Mouse (Mus musculus): ENCODE measurements at regions not wholly inside any gene's neighbourhood (a gene's known extent, or its start where the extent isn't known, plus 50 kb on each side); places are given as distances from the start of the nearest gene placed in this dataset.
A peak's percentile ranks its signal among the peaks of the same experiment; 100 is the strongest.

DNA sequence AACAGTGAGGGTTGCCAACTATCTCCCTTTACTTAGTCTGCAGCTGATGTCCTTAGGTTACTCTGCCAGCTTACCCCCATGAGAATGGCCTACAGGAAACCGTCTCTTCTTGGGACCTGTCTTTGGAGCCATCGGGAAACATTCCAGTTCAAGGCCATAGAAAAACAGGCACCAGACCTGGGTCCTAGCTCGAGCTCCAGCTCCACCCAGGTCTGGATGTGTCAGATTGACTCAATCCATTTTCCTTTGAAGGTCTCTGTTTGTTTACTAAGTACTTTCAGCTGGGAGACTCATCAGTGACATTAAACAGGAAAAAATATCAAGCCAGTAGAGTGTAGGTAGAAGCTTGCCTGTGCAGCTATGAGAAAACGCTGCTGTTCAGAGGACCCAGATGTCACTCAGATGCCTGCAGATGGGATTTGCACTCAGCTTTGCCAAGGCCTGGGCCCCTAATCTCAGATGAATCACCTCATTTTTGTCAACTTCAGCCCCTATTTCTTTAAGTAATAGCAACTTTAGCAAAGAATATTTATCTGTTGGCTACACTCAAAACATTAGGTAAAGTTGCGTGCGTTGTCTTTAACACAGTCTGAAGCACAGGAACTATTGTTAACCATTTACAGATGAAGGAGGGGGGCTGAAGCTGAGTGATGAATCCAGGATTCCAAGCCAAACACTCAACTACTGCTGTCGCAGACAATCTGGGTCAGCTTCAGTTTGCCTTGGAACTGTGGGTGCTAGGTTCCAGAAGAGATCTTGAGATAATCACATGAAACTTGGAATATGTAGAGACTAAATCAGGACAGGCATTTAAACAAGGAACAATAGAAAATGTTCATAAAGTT is 359.0 kb upstream of the Tnp1 start:
- 89% methylated on average over 7 of the region's 7 CpGs for WGBS
- Histone ChIP-seq H3K4me2 (no peak overlapping the region), H3K4me1 (replicated peaks) (no peaks in the 10 kb centered on the region), H3K4me3 (no peak overlapping the region), H3K9me3 (0 out of 2 replicates have a peak, but pooled peaks cover 3% of the 10 kb centered on the region), H3K27ac (no peak overlapping the region), H3K9ac (no peak overlapping the region), H3K36me3 (no peaks in the 10 kb centered on the region), H3K27me3 (no peaks in the 10 kb centered on the region)
- ATAC-seq (ENCODE audit: low FRiP score) = no peak

DNA sequence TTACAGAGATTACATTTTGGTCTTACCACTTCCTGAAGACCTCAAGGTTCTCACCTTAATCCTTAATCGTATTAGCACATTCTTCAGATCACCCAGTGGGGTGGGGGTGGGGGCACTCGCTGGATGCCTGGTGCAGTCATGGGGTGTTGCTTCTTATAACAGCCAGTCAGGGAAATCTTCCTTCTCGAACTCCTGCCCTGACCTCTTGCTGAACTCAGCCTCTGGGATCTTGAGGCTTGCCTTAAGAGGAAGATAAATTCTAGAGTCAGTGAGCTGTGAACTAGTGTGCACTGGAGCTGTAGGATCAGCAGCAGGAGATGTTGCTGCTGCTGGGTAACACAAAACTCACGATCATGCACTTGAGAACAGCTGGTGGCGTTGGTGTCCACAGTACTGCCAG is 352.5 kb upstream of the Tnp1 start:
- Histone ChIP-seq H3K4me3 (no peak overlapping the region), H3K9me3 (no peaks in the 10 kb centered on the region), H3K9ac (no peak overlapping the region), H3K36me3 (no peaks in the 10 kb centered on the region), H3K4me1 (replicated peaks) (peaks cover 14% of the 10 kb centered on the region), H3K27me3 (no peaks in the 10 kb centered on the region), H3K27ac (no peak overlapping the region), H3K4me2 (no peak overlapping the region)
- WGBS = 72% methylated on average over 5 of the region's 5 CpGs
- ATAC-seq (ENCODE audit: low FRiP score) = no peak

DNA sequence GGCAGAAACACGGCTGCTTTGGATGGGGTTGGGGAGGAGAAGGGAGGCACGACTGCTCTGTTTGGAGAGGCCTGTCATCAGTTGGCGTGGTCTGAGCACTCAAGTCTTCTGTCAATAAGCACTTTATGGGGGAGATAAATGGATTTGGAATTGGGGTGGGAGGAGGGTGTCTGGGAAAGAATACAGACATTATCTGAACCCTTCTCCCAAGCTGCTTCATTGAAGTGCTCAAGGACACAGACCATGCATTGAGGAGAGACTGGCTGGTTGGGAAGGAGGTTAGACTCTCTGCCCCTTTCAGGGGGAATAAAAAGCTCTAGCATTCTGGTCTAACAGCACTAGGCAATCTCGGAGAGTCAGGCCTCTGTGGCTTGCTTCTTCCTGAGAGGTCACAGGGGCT is 350.1 kb upstream of the Tnp1 start:
- WGBS = 54% methylated on average over 4 of the region's 4 CpGs

DNA sequence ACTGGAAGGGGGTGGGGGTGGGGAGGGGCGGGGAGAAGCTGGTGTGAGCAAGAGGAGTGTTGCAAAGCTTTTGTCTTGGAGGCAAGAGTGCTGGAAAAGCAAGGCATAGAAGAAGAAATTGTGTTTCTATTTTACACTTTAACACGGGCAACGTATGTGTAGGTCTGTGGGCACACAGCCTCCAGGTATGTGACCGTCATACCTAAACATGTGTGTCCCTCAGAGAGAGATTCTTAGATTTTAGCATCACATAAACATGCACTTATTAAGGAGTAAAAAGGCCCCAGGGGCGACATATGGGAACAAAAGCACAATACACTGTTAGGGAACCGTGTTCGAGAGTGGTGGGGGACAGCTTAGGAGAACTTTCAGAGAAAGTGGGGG is 348.6 kb upstream of the Tnp1 start:
- ATAC-seq (ENCODE audit: low FRiP score) = no peak
- Histone ChIP-seq H3K27me3 (no peaks in the 10 kb centered on the region), H3K9me3 (no peaks in the 10 kb centered on the region), H3K27ac (peak overlapping the region; percentile 52; the same call in 1 of the 2 replicates), H3K36me3 (no peaks in the 10 kb centered on the region), H3K9ac (no peak overlapping the region), H3K4me3 (no peak overlapping the region), H3K4me1 (replicated peaks) (peaks cover 28% of the 10 kb centered on the region), H3K4me2 (no peak overlapping the region)
- 56% methylated on average over 7 of the region's 7 CpGs for WGBS

More for the DNA sequence above, 350.1 kb upstream of the Tnp1 start:
- Histone ChIP-seq H3K4me2 (no peak overlapping the region), H3K27ac (no peak overlapping the region), H3K27me3 (no peaks in the 10 kb centered on the region), H3K4me1 (replicated peaks) (peaks cover 28% of the 10 kb centered on the region), H3K9me3 (no peaks in the 10 kb centered on the region), H3K4me3 (no peak overlapping the region), H3K9ac (no peak overlapping the region), H3K36me3 (no peaks in the 10 kb centered on the region)
- no peak for ATAC-seq (ENCODE audit: low FRiP score)

DNA sequence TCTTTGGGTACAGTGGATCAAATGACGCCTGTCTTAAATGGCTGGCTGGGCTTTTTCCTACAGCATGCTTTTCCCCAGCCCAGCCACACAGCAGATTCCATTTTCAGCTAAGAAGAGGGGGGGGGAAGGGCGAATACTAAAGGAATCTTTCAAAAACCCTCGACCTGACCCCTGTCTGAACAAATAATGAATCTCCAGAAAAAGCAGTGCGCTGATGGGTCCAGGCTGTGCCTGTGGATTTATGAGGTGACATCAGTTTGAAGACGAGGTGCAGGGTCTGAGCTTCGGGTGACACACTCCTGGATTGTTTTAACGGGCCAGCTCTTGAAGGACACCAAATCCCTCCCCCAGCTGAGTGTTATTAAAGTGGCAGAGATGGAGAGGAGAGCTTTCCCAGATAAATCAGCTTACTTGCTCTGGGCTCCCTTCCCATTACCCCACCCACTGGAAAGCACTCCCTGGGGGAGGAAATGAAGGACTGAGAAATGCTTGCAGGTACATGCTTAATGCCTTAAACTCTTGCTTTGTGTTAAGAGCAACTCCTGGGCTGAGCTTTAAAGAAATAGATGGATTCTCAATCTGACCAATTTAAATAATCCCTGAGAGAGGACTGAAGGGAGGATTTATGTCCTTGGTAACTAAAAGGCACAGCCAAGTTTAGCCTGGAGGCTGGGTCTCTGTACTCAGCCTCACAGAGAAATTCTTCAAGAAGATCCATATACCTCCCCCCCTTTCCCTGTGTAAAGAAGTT is 348.0 kb upstream of the Tnp1 start:
- Histone ChIP-seq H3K4me2 (peak overlapping the region; percentile 22), H3K9me3 (no peaks in the 10 kb centered on the region), H3K27ac (peak overlapping the region; percentile 68), H3K4me3 (no peak overlapping the region), H3K36me3 (no peaks in the 10 kb centered on the region), H3K27me3 (no peaks in the 10 kb centered on the region), H3K4me1 (replicated peaks) (peaks cover 28% of the 10 kb centered on the region), H3K9ac (no peak overlapping the region)
- WGBS = 7% methylated on average over 7 of the region's 7 CpGs
- ATAC-seq (ENCODE audit: low FRiP score) = peak; percentile 78

DNA sequence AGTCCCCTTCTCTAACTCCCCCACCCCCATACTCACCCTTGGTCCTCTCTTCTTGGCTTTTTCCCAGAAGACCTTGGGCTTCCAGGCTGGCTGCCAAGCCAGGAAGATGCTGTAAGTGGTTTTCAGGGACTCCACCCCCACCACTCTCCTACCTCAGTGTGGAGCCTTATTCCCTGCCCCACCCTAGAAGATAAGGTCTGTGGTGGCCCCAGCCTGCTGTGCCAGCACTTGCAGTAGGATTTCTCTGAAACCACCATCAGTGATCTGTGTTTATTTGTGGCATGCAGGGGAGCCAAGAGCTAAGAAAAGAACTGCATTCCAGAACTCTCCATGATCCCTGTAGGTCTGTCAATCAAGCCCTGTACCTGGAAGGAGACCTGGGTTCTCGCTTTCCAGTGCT is 346.4 kb upstream of the Tnp1 start:
- Histone ChIP-seq H3K27me3 (no peaks in the 10 kb centered on the region), H3K4me1 (replicated peaks) (peaks cover 28% of the 10 kb centered on the region), H3K9me3 (no peaks in the 10 kb centered on the region), H3K4me2 (no peak overlapping the region), H3K27ac (no peak overlapping the region), H3K9ac (no peak overlapping the region), H3K4me3 (no peak overlapping the region), H3K36me3 (no peaks in the 10 kb centered on the region)
- 63% methylated on average over 1 of the region's 1 CpGs for WGBS
- ATAC-seq (ENCODE audit: low FRiP score) = no peak

DNA sequence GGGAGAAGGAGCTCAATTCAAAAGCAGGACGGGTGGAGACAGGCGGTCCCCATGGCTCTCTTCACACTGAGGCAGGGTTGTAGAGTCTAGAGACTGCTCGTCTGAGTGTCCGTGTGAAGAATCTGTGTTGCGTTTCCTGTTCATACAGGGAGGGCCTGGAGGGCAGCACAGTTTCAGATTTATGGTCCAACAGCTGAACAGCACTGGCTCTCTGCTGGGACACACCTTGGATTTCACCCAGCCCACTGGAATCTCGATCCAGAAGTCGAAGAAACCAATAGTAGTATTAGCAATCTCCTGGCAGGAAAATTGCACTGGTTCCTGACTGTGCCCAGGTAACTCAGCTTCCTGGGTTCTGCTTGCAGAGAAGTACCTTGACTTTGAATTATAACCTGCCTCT is 345.6 kb upstream of the Tnp1 start:
- Histone ChIP-seq H3K27me3 (no peaks in the 10 kb centered on the region), H3K4me1 (replicated peaks) (peaks cover 28% of the 10 kb centered on the region), H3K27ac (no peak overlapping the region), H3K36me3 (no peaks in the 10 kb centered on the region), H3K9me3 (no peaks in the 10 kb centered on the region), H3K4me2 (no peak overlapping the region), H3K4me3 (no peak overlapping the region), H3K9ac (no peak overlapping the region)
- 91% methylated on average over 7 of the region's 7 CpGs for WGBS
- no peak for ATAC-seq (ENCODE audit: low FRiP score)

DNA sequence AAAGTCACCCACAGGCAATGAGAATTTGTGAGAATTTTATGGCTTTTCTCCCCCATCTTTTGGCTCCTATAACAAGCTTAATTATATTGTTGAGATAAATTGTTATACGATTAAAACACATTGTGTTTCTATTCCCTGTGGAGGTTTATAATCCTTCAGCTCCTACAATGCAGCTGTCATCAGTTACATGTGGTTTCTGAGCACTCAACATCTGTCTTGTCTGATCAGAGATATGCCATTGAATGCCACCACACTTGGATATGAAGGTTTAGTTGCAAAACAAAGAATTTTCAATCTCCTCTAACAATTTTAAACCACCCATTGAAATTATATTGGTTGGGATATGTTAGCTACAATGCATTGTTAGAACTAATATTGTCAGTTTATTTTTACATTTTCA is 338.7 kb upstream of the Tnp1 start:
- H3K9ac ChIP-seq = no peak overlapping the region
- H3K27ac ChIP-seq = no peak overlapping the region
- 67% methylated on average over 1 of the region's 1 CpGs for WGBS
- ATAC-seq (ENCODE audit: low FRiP score) = no peak
- H3K9me3 ChIP-seq = no peaks in the 10 kb centered on the region
- H3K4me2 ChIP-seq = no peak overlapping the region
- H3K36me3 ChIP-seq = no peaks in the 10 kb centered on the region
- H3K27me3 ChIP-seq = no peaks in the 10 kb centered on the region
- H3K4me1 ChIP-seq (replicated peaks) = no peaks in the 10 kb centered on the region
- H3K4me3 ChIP-seq = no peak overlapping the region

DNA sequence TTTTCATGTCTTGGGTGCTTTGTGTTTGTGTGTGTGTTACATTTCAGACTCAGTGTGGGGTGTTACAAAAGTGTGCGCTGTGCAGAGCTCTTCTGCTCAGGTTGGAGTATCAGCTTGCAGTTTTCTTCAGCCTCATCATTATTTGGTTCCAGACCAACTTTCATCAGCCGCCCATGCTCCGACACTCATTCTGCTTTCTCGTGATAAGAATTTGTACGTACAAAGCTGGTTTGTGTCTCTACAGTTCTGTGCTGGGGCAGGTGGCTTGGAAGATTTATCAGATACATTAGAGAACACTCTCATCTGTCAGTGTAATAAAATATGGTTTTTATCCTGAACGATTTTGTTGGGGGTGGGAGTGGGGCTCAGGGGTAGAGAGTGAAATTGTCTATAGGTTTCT is 332.8 kb upstream of the Tnp1 start:
- H3K4me2 ChIP-seq = no peak overlapping the region
- 77% methylated on average over 6 of the region's 6 CpGs for WGBS
- no peaks in the 10 kb centered on the region for H3K36me3 ChIP-seq
- no peak for ATAC-seq (ENCODE audit: low FRiP score)
- no peaks in the 10 kb centered on the region for H3K4me1 ChIP-seq (replicated peaks)
- no peaks in the 10 kb centered on the region for H3K9me3 ChIP-seq
- no peaks in the 10 kb centered on the region for H3K27me3 ChIP-seq
- H3K27ac ChIP-seq = no peak overlapping the region
- no peak overlapping the region for H3K4me3 ChIP-seq
- no peak overlapping the region for H3K9ac ChIP-seq

DNA sequence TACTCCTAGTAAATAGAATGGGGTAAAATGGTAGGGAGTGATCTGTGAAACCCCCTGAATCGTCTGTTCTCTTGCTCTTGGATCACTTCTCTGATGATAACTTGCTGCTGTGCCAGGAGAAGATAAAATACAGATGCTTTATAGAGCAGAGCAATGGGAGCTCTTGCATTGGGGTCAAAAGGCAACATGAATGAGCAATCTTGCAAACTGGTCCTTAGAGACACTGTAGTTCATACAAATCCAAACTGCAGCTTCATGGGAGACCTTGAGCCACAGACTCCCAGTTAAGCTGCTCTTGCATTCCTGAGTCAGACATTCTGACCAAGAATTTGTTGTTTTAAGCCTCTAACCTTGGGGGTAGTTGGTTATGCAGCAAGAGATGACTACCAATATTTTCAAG is 328.9 kb upstream of the Tnp1 start:
- H3K9ac ChIP-seq = no peak overlapping the region
- H3K4me1 ChIP-seq (replicated peaks) = no peaks in the 10 kb centered on the region
- 67% methylated on average over 1 of the region's 1 CpGs for WGBS
- no peak overlapping the region for H3K27ac ChIP-seq
- no peaks in the 10 kb centered on the region for H3K9me3 ChIP-seq
- no peak overlapping the region for H3K4me3 ChIP-seq
- H3K4me2 ChIP-seq = no peak overlapping the region
- no peak for ATAC-seq (ENCODE audit: low FRiP score)
- H3K36me3 ChIP-seq = no peaks in the 10 kb centered on the region
- no peaks in the 10 kb centered on the region for H3K27me3 ChIP-seq

DNA sequence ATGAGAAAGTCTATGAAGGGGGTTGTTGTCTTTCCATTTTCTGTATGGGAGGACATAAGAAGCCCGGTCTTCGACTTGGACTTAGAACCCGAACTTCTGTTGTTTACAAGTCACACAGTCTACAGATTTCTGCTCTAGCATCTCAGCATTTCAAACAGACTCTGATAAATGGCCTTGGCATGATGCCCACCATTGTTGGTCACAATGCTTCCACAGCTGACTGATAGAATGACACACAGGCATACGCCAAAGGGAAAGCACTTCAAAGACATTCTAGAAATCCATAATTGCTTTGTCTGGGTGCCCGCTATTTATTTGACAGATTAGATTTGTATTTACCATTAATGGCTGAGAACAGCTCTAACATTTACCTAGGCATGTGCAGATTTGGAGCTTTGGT is 326.2 kb upstream of the Tnp1 start:
- H3K4me1 ChIP-seq (replicated peaks) = no peaks in the 10 kb centered on the region
- no peaks in the 10 kb centered on the region for H3K27me3 ChIP-seq
- 82% methylated on average over 5 of the region's 5 CpGs for WGBS
- H3K36me3 ChIP-seq = no peaks in the 10 kb centered on the region
- no peak overlapping the region for H3K9ac ChIP-seq
- no peak overlapping the region for H3K4me3 ChIP-seq
- no peak overlapping the region for H3K4me2 ChIP-seq
- ATAC-seq (ENCODE audit: low FRiP score) = no peak
- no peaks in the 10 kb centered on the region for H3K9me3 ChIP-seq
- no peak overlapping the region for H3K27ac ChIP-seq

DNA sequence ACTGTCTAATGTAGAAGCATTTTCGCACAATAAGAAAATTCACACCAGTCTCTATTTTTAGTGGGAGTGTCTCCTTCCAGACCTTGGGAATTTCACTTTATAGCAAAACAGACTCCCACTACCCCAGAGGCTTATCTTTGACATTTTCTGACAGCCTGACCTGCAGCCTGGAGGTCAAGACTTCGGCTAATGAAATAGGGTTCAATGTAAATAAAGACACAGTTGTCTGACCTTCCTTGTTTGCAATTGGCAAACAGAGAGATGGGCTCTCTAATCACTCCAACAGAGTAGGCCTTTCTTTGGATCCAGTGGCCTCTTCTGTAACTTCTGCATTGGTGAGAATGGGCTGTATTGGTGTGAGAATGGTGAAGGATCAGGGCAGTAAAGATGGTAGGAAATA is 321.7 kb upstream of the Tnp1 start:
- Histone ChIP-seq H3K36me3 (no peaks in the 10 kb centered on the region), H3K4me3 (no peak overlapping the region), H3K27ac (no peak overlapping the region), H3K9me3 (no peaks in the 10 kb centered on the region), H3K27me3 (no peaks in the 10 kb centered on the region), H3K4me2 (no peak overlapping the region), H3K4me1 (replicated peaks) (no peaks in the 10 kb centered on the region), H3K9ac (no peak overlapping the region)
- 73% methylated on average over 2 of the region's 2 CpGs for WGBS
- no peak for ATAC-seq (ENCODE audit: low FRiP score)

DNA sequence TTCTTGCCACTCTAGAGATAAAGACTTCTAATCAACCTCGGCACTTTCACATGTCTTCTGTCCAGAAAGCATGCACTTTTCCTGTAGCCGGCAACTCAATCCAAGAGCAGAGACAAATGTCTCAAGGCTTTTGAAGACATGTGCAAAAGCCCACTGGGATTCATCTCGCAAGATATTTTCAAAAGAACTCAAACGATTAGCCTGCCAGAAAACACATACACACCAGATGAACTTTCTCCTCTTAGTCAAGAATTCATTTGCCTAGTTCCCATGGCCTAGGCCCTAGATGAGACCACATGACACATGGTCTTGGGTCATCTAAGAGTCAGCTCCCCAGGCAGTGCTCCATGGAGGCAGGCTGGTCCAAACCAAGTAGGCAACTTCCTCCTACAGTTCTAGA is 293.8 kb upstream of the Tnp1 start:
- Histone ChIP-seq H3K4me3 (no peak overlapping the region), H3K9me3 (no peaks in the 10 kb centered on the region), H3K4me2 (no peak overlapping the region), H3K27ac (no peak overlapping the region), H3K27me3 (no peaks in the 10 kb centered on the region), H3K9ac (no peak overlapping the region), H3K36me3 (no peaks in the 10 kb centered on the region), H3K4me1 (replicated peaks) (no peaks in the 10 kb centered on the region)
- ATAC-seq (ENCODE audit: low FRiP score) = no peak
- 95% methylated on average over 4 of the region's 4 CpGs for WGBS

Measured in hindbrain, embryonic 13.5 days (tissue).